Mouse (Mus musculus) brain, embryonic 14.5 days (tissue): Measurements from ENCODE around the gene Ikbke.

Source experiments
- CTCF ChIP-seq: fragments of 200-500 bp; IDR thresholded peaks from 2 replicates; pipeline ENCODE4 v1.5.1; 2012; ENCODE audit warnings: inconsistent platforms, mild to moderate bottlenecking, moderate library complexity, borderline replicate concordance; ENCODE audit not compliant: insufficient read depth, insufficient read length; ENCODE audit errors: extremely low read depth
- POLR2A ChIP-seq: fragments of 200-500 bp; IDR thresholded peaks from 2 replicates; pipeline ENCODE4 v1.6.1; 2012; ENCODE audit warnings: mild to moderate bottlenecking, inconsistent platforms, borderline replicate concordance; ENCODE audit not compliant: poor library complexity, insufficient read depth, insufficient read length, severe bottlenecking; ENCODE audit errors: extremely low read depth

DNA sequence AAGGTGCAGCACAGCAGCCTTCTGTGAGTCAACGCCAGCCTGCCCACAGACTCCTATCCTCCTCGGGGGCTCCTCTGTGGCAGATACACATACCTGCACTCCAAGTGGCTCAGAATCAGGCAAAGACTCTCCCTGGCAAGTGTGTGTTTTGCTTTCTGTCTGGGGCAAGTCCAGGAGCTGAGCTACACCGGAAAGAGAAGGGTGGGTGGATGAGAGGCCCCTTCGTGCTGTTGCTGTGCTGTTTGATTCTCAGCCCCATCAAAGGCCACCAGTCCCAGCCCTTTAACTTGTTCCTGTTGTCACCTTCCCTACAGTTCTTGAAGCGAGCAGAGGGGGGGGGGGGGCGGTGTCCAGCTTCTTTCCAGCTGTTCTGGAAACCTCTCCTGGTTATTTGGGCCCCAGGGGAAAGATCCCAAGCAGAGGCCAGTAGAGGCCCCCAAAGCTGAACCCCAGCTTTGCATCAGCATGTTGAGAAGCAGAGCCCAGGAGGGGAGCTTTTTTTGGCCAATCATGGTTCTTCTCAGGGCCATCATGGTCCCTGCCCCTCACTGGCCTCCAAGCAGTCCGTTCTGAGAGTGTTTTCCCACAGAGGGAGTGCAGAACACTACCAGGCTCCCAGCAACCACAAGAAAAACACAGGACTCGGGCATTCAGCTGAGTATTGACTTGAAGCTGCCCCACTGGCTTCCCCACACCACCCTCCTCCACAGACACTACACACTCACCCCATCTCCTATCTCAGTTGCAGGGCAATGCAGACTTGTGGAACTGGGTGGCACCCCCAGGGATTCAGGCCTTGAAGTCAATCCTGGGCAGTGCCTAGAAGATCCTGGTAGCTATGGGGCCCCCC, 575 bp downstream of the Ikbke start:
- TF ChIP-seq CTCF, result no peak
- no peak for TF ChIP-seq POLR2A
